Mouse (Mus musculus): Measurements from ENCODE around the gene Cbln3.

GRCm38 (mm10) chr14:55929263-55929997, 45.2 kb upstream of the Cbln3 start:
- TF ChIP-seq POLR2A (IDR thresholded peaks at IDR 0.05; ENCODE audit: insufficient read length, low read depth) (no peak), E2F4 (IDR thresholded peaks at IDR 0.05; ENCODE audit: insufficient read depth) (no peak), USF1 (IDR thresholded peaks at IDR 0.05; ENCODE audit: low read depth) (no peak), REST (IDR thresholded peaks at IDR 0.05; ENCODE audit: insufficient read depth, insufficient read length) (no peak), TCF12 (IDR thresholded peaks at IDR 0.05; ENCODE audit: insufficient read depth, poor library complexity, severe bottlenecking) (no peak)
